Mouse (Mus musculus) intestine, postnatal 0 days (tissue): ENCODE data around the gene Snx15. TPM values are rescaled to one million over a fixed set of nuclear protein-coding genes. Genes with fewer than 3 reads are reported as not detected.

Experiments used
- ATAC-seq: fragments of 200-750 bp; cut with Nextera tagmentation; 2 replicates; pipeline ENCODE4 v1.8.0; 2017; ENCODE audit warnings: mild to moderate bottlenecking, moderate TSS enrichment, moderate library complexity
- H3K27ac ChIP-seq: fragments of 300-500 bp; sonication (generic); 2 replicates; pipeline ENCODE4 v1.5.1; 2014; ENCODE audit warnings: mild to moderate bottlenecking, low read depth, low read length, moderate library complexity
- H3K27me3 ChIP-seq: fragments of 300-500 bp; sonication (generic); replicated peaks from 2 replicates; pipeline ENCODE4 v1.6.1; 2014; ENCODE audit warnings: low read length, mixed read lengths; ENCODE audit not compliant: control insufficient read depth, insufficient read depth
- H3K36me3 ChIP-seq: fragments of 300-500 bp; sonication (generic); 2 replicates; pipeline ENCODE4 v1.6.1; 2014; ENCODE audit warnings: mild to moderate bottlenecking, moderate library complexity; ENCODE audit not compliant: control insufficient read depth, insufficient read depth
- H3K4me1 ChIP-seq: fragments of 300-500 bp; sonication (generic); replicated peaks from 2 replicates; pipeline ENCODE4 v1.6.1; 2014; ENCODE audit warnings: antibody characterized with exemption, low read length, mixed read lengths; ENCODE audit not compliant: control insufficient read depth, insufficient read depth
- H3K4me2 ChIP-seq: fragments of 300-500 bp; sonication (generic); replicated peaks from 2 replicates; pipeline ENCODE4 v1.6.1; 2014; ENCODE audit warnings: low read depth, mild to moderate bottlenecking, moderate library complexity
- H3K4me3 ChIP-seq: fragments of 300-500 bp; sonication (generic); 2 replicates; pipeline ENCODE4 v1.5.1; 2014; ENCODE audit warnings: low read depth, low read length
- H3K9ac ChIP-seq: fragments of 300-500 bp; sonication (generic); 2 replicates; pipeline ENCODE4 v1.6.1; 2014; ENCODE audit warnings: mild to moderate bottlenecking, low read depth, low read length
- H3K9me3 ChIP-seq: fragments of 300-500 bp; sonication (generic); 2 replicates; pipeline ENCODE4 v1.6.1; 2016; ENCODE audit warnings: mixed run types; ENCODE audit not compliant: control insufficient read depth
- CTCF ChIP-seq: sonication (generic); IDR thresholded peaks from 2 replicates; pipeline ENCODE4 v1.5.1; 2016; ENCODE audit warnings: low read depth, mild to moderate bottlenecking, control low read depth, antibody characterized with exemption, moderate library complexity
- WGBS: fragments of 180-500 bp; shearing (Covaris S2); extraction: QIAGEN DNeasy Blood & Tissue Kit; methylation state at CpG from one replicate; pipeline ENCODE4 v1.1.7; 2014; 5-methylcytosine and 5-hydroxymethylcytosine counted together
- polyA plus RNA-seq: library from polyadenylated mRNA; unstranded; fragments of >200 nt; fragmentation: Nextera tagmentation; extraction: Ambion mirVana; gene quantifications from 2 replicates; pipeline ENCODE4 v1.2.1, GENCODE M21; 2015

Gene Snx15
- polyA plus RNA-seq, 1 experiment from 2014 or later: 23.3 TPM

GRCm38 (mm10) chr19:6126289-6126688 is 1.8 kb downstream of the Snx15 start:
- Histone ChIP-seq H3K9me3 (no peaks in the 10 kb centered on the region), H3K36me3 (no peaks in the 10 kb centered on the region), H3K27me3 (no peaks in the 10 kb centered on the region), H3K27ac (no peak overlapping the region), H3K4me2 (no peak overlapping the region), H3K9ac (no peak overlapping the region), H3K4me3 (no peak overlapping the region), H3K4me1 (no peaks in the 10 kb centered on the region)
- TF ChIP-seq CTCF: peak; percentile 85
- WGBS: 27% methylated on average over 4 of the region's 4 CpGs
- no peak for ATAC-seq

DNA sequence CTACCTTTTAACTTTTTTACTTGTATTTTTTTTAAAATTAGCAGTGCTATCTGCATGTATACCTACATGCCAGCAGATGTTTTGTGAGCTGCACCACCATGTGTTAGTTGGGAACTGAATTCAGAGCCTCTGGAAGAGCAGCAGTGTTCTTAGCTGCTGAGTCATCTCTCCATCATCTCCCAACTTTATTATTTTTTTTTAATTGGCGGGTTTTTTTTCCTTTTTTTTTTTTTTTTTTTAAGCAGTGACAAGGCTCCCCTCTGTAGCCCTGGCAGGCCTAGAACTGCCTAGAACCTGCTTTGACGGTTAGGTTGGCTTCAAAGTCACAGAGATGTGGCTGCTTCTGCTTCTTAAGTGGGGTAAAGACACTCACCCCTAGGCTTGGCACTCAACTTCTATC is 3.2 kb downstream of the Snx15 start:
- H3K27ac ChIP-seq: no peak overlapping the region
- no peaks in the 10 kb centered on the region for H3K27me3 ChIP-seq
- no peak overlapping the region for H3K4me3 ChIP-seq
- H3K36me3 ChIP-seq: no peaks in the 10 kb centered on the region
- no peak for TF ChIP-seq CTCF
- no peak overlapping the region for H3K4me2 ChIP-seq
- no peaks in the 10 kb centered on the region for H3K4me1 ChIP-seq
- WGBS: 75% methylated on average over 2 of the region's 2 CpGs
- ATAC-seq: no peak
- no peak overlapping the region for H3K9ac ChIP-seq
- H3K9me3 ChIP-seq: no peaks in the 10 kb centered on the region

GRCm38 (mm10) chr19:6123330-6123729 is 4.8 kb downstream of the Snx15 start:
- peak overlapping the region; percentile 29 for H3K27ac ChIP-seq
- peak; percentile 59 for ATAC-seq

DNA sequence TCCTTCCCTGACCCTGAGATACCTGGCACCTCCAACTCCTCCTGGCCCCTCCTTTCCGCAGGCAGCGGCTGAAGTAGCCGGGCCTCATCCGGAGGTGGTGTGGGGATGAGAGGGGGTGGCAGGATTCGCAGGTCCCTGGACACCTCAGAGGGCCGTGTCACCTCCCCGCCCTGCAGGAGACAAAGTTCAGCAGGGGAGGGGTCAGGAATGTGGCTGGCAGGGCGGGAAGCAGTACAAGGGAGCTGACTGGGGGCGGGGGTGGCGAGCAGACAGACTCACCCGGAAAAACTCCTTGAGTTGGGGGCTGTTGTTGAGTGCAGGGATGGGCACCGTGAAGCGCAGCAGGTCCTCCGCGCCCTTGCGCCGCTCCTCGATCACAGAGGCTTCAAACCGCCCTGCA is 6.3 kb downstream of the Snx15 start:
- Histone ChIP-seq H3K4me2 (0 out of 2 replicates have a peak overlapping the region, but pooled peaks have one; percentile 17), H3K9me3 (no peaks in the 10 kb centered on the region), H3K27ac (no peak overlapping the region), H3K4me3 (no peak overlapping the region), H3K9ac (no peak overlapping the region), H3K36me3 (no peaks in the 10 kb centered on the region), H3K4me1 (no peaks in the 10 kb centered on the region; the same call in 1 of the 2 replicates), H3K27me3 (no peaks in the 10 kb centered on the region)
- no peak for ATAC-seq
- WGBS: 26% methylated on average over 17 of the region's 19 CpGs
- no peak for TF ChIP-seq CTCF

More at GRCm38 (mm10) chr19:6123330-6123729, 4.8 kb downstream of the Snx15 start:
- Histone ChIP-seq H3K9ac (no peak overlapping the region), H3K27me3 (no peaks in the 10 kb centered on the region), H3K4me2 (no peak overlapping the region), H3K36me3 (no peaks in the 10 kb centered on the region), H3K4me3 (no peak overlapping the region), H3K9me3 (no peaks in the 10 kb centered on the region), H3K4me1 (no peaks in the 10 kb centered on the region)
- 49% methylated on average over 8 of the region's 8 CpGs for WGBS
- no peak for TF ChIP-seq CTCF

GRCm38 (mm10) chr19:6118677-6119185 is 9.4 kb downstream of the Snx15 start:
- Histone ChIP-seq H3K27me3 (no peaks in the 10 kb centered on the region), H3K9ac (peak overlapping the region; percentile 78; the same call in 1 of the 2 replicates), H3K27ac (peak overlapping the region; percentile 91), H3K4me2 (peak overlapping the region; percentile 98), H3K4me1 (no peaks in the 10 kb centered on the region; the same call in 1 of the 2 replicates), H3K36me3 (peaks cover 27% of the 10 kb centered on the region), H3K4me3 (peak overlapping the region; percentile 73), H3K9me3 (no peaks in the 10 kb centered on the region)
- WGBS: under 1% methylated on average over 8 of the region's 8 CpGs
- TF ChIP-seq CTCF: no peak
- ATAC-seq: 0 out of 2 replicates have a peak, but pooled peaks have one; percentile 1

GRCm38 (mm10) chr19:6117986-6118676 is 10.0 kb downstream of the Snx15 start, which contains the start of gene Sac3d1:
TSS of gene Sac3d1 (minus strand) at chr19:6118650.
- Histone ChIP-seq H3K4me1 (no peaks in the 10 kb centered on the region; the same call in 1 of the 2 replicates), H3K27ac (peak within 1 kb of the TSS; percentile 91), H3K4me3 (peak within 1 kb of the TSS; percentile 73), H3K27me3 (no peaks in the 10 kb centered on the region), H3K9me3 (no peaks in the 10 kb centered on the region), H3K4me2 (peak within 1 kb of the TSS; percentile 98), H3K36me3 (peaks cover 30% of the 10 kb centered on the region), H3K9ac (peak within 1 kb of the TSS; percentile 78)
- WGBS: under 1% methylated on average over 74 of the region's 77 CpGs
- ATAC-seq: peak; percentile 81
- TF ChIP-seq CTCF: no peak; the same call in none of the 2 replicates
